Mouse (Mus musculus) ZHBTc4 (cell line): ENCODE results near the gene Rin3.

ENCODE experiments used
- DNase-seq: peaks from one replicate; pipeline ENCODE4 v3.0.0-alpha.2; 2011; ENCODE audit warnings: low read depth, low spot score

Rin3 gene

GRCm38 (mm10) chr12:102280867-102281503 is 1.9 kb upstream of the Rin3 start:
- DNase-seq, result no peak

GRCm38 (mm10) chr12:102282126-102282525 is 722 bp upstream of the Rin3 start:
- DNase-seq, result no peak

- DNase-seq, result peak; percentile 57
Measured at GRCm38 (mm10) chr12:102283483-102284266, 827 bp downstream of the Rin3 start.

GRCm38 (mm10) chr12:102284267-102284610 is 1.4 kb downstream of the Rin3 start:
- no peak for DNase-seq

- no peak for DNase-seq
Measured at GRCm38 (mm10) chr12:102284618-102285159, 1.8 kb downstream of the Rin3 start.

- DNase-seq, result no peak
Measured at GRCm38 (mm10) chr12:102285318-102285717, 2.5 kb downstream of the Rin3 start.

- no peak for DNase-seq
Measured at GRCm38 (mm10) chr12:102285779-102286178, 2.9 kb downstream of the Rin3 start.

GRCm38 (mm10) chr12:102286681-102287414 is 4.0 kb downstream of the Rin3 start:
- DNase-seq, result no peak

GRCm38 (mm10) chr12:102287904-102288602 is 5.2 kb downstream of the Rin3 start:
- DNase-seq, result no peak

GRCm38 (mm10) chr12:102288846-102289245 is 6.0 kb downstream of the Rin3 start:
- DNase-seq, result no peak

- no peak for DNase-seq
Measured at GRCm38 (mm10) chr12:102289568-102289967, 6.7 kb downstream of the Rin3 start.

- DNase-seq, result no peak
Measured at GRCm38 (mm10) chr12:102290662-102291061, 7.8 kb downstream of the Rin3 start.

GRCm38 (mm10) chr12:102291686-102292085 is 8.8 kb downstream of the Rin3 start:
- no peak for DNase-seq

- DNase-seq, result no peak
Measured at GRCm38 (mm10) chr12:102292501-102293215, 9.8 kb downstream of the Rin3 start.

- no peak for DNase-seq
Measured at GRCm38 (mm10) chr12:102294634-102295033, 11.8 kb downstream of the Rin3 start.

GRCm38 (mm10) chr12:102295230-102295629 is 12.4 kb downstream of the Rin3 start:
- DNase-seq, result no peak

- DNase-seq, result no peak
Measured at GRCm38 (mm10) chr12:102295662-102296061, 12.8 kb downstream of the Rin3 start.

GRCm38 (mm10) chr12:102296361-102296760 is 13.5 kb downstream of the Rin3 start:
- DNase-seq, result no peak

- DNase-seq, result no peak
Measured at GRCm38 (mm10) chr12:102296967-102297366, 14.1 kb downstream of the Rin3 start.

GRCm38 (mm10) chr12:102299209-102299608 is 16.4 kb downstream of the Rin3 start:
- DNase-seq, result no peak

- no peak for DNase-seq
Measured at GRCm38 (mm10) chr12:102301585-102301984, 18.7 kb downstream of the Rin3 start.
